Mouse (Mus musculus) left cerebral cortex, postnatal 4 days (tissue): ENCODE data around the gene Gm21913. TPM values are rescaled to one million over a fixed set of nuclear protein-coding genes. Genes with fewer than 3 reads are reported as not detected.
"Not testable (repeated sequence)": the region's sequence is repeated elsewhere in the genome, so short reads cannot be mapped to it uniquely, and the experiment has no call there.

Experiments
- DNase-seq: peaks from one replicate; pipeline ENCODE4 v3.0.0-alpha.2; 2022
- intact Hi-C: fragments of 180-260 bp; cut with DNase I; formaldehyde crosslinking; loops from one replicate; pipeline ENCODE4 v1.15.1; 2025
- total RNA-seq, 2 experiments: library from RNA; stranded (reverse); gene quantifications; 2 replicates each; pipeline ENCODE4 v1.2.3; 2021

The Gm21913 gene
- not detected for total RNA-seq

DNA sequence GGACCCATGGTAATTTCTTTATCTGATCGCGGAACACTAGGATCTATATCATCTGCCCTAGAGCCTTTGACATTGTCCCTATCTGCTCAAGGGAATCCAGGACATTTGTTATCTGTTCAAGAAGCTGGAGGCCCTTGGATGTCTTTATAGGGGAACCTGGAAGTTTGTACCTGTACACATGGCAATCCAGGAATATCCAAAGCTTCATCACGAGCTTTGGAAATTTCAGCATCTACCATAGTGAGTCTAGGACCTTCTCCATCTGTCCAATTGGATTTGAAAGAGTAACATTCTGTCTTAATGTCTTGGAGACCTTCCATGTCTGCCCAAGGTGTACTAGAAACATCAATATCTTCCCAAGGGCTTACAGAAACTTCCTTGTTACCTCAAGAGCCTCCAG is at the start of gene Gm21913:
Gm21913 (plus strand) TSS at position 301 of the 400 bp plus-strand sequence.
- intact Hi-C loops, DNase-seq: not testable (repeated sequence)

Other genes with a start within 250 kb of the Gm21913 start
- not detected for gene Gm29110, start 153.4 kb upstream of the Gm21913 start, total RNA-seq